10 mouse cellular contexts compared by ENCODE assay signal in genomic region chr12:3893335-3893734, GRCm38 (mm10).
DNase-seq lines count a peak whose midpoint lies in the region; ATAC-seq and TF ChIP-seq lines count a peak whose summit lies in the region.
"Had no signal": no experiment of that assay in that cellular context is flagged by ENCODE, and none has a peak within 500 bp of the region (broad histone marks: within the 10 kb centered on the region; RNA-seq: fewer than 3 reads in every experiment).

No protein-coding gene starts in this region.

- DNase-seq in heart, adult 8-10 months (ENCODE audit: low spot score) = no peak
- DNase-seq in liver, embryonic 14.5 days (ENCODE audit: low read depth in 3 of 3, low spot score in 3 of 3) = no peak
- no peak for DNase-seq in adrenal gland, postnatal 36 days
- DNase-seq in urinary bladder, adult 18-20 months (ENCODE audit: low spot score in 2 of 2) = no peak
- no peak for DNase-seq in frontal cortex, postnatal 25 days (ENCODE audit: low spot score in 2 of 2)
- DNase-seq: cerebellum, adult 18-20 months; right cerebral cortex, postnatal 4 days had no signal

- no peak overlapping the region for H3K27ac ChIP-seq in heart, embryonic 12.5 days (ENCODE audit: poor library complexity, severe bottlenecking)
- H3K27ac ChIP-seq in forebrain, embryonic 15.5 days (replicated peaks) = peak overlapping the region; percentile 79
- H3K27ac ChIP-seq in liver, embryonic 14.5 days = no peak overlapping the region

- peak overlapping the region; percentile 58 for H3K4me3 ChIP-seq in heart, embryonic 12.5 days
- peak overlapping the region; percentile 78 for H3K4me3 ChIP-seq in E14TG2a.4 (replicated peaks; ENCODE audit: low read length)
- peak overlapping the region; percentile 51 for H3K4me3 ChIP-seq in forebrain, embryonic 15.5 days
- no peak overlapping the region for H3K4me3 ChIP-seq in liver, embryonic 14.5 days (ENCODE audit: insufficient read depth in 1 of 2, low read depth in 2 of 2, low read length in 2 of 2)

- H3K36me3 ChIP-seq in heart, embryonic 12.5 days = peaks cover 44% of the 10 kb centered on the region
- peaks cover 42% of the 10 kb centered on the region for H3K36me3 ChIP-seq in E14TG2a.4 (ENCODE audit: insufficient read depth, low read length)
- H3K36me3 ChIP-seq in forebrain, embryonic 15.5 days = peaks cover 28% of the 10 kb centered on the region
- H3K36me3 ChIP-seq in liver, embryonic 14.5 days (replicated peaks; ENCODE audit: control insufficient read depth, insufficient read depth, low read depth) = no peaks in the 10 kb centered on the region; the same call in 1 of the 2 replicates

- TF ChIP-seq EP300 in liver, embryonic 14.5 days (IDR thresholded peaks at IDR 0.05; ENCODE audit: low read depth) = no peak

- H3K4me1 ChIP-seq in heart, embryonic 12.5 days (replicated peaks) = peaks cover 64% of the 10 kb centered on the region
- H3K4me1 ChIP-seq in E14TG2a.4 (replicated peaks; ENCODE audit: low read depth, low read length) = peaks cover 92% of the 10 kb centered on the region
- H3K4me1 ChIP-seq in forebrain, embryonic 15.5 days = peaks cover 58% of the 10 kb centered on the region
- H3K4me1 ChIP-seq in liver, embryonic 14.5 days (replicated peaks; ENCODE audit: control insufficient read depth in 2 of 2, insufficient read depth in 2 of 2, low read length in 1 of 2) = peaks cover 0 to 40% of the 10 kb centered on the region in 2 experiments; a peak in 2 of 4 replicates

- peak overlapping the region; percentile 78; the same call in 1 of the 2 replicates for H3K9ac ChIP-seq in heart, embryonic 12.5 days
- peak overlapping the region; percentile 56; the same call in 1 of the 2 replicates for H3K9ac ChIP-seq in forebrain, embryonic 15.5 days (replicated peaks)
- no peak overlapping the region for H3K9ac ChIP-seq in liver, embryonic 14.5 days (replicated peaks)

- no peak for ATAC-seq in heart, embryonic 12.5 days (ENCODE audit: insufficient number of reproducible peaks, low FRiP score)
- ATAC-seq in forebrain, embryonic 15.5 days (replicated peaks) = no peak
- no peak for ATAC-seq in liver, embryonic 14.5 days (ENCODE audit: insufficient read depth)

- no peak for TF ChIP-seq CTCF in E14TG2a.4 (conservative IDR thresholded peaks at IDR 0.05; ENCODE audit: low read length)
- TF ChIP-seq CTCF in liver, embryonic 14.5 days (IDR thresholded peaks at IDR 0.05; ENCODE audit: low read depth) = no peak

- H3K4me2 ChIP-seq in heart, embryonic 12.5 days = peak overlapping the region; percentile 72
- H3K4me2 ChIP-seq in forebrain, embryonic 15.5 days (replicated peaks) = peak overlapping the region; percentile 83
- H3K4me2 ChIP-seq in liver, embryonic 14.5 days (ENCODE audit: low read depth) = peak overlapping the region; percentile 80

- no peaks in the 10 kb centered on the region for H3K9me3 ChIP-seq in heart, embryonic 12.5 days (replicated peaks)
- H3K9me3 ChIP-seq in E14TG2a.4 (ENCODE audit: low read length) = no peaks in the 10 kb centered on the region
- H3K9me3 ChIP-seq in forebrain, embryonic 15.5 days = no peaks in the 10 kb centered on the region
- no peaks in the 10 kb centered on the region for H3K9me3 ChIP-seq in liver, embryonic 14.5 days (ENCODE audit: control insufficient read depth, low read length)

- no peaks in the 10 kb centered on the region for H3K27me3 ChIP-seq in heart, embryonic 12.5 days (replicated peaks)
- no peaks in the 10 kb centered on the region; the same call in 1 of the 2 replicates for H3K27me3 ChIP-seq in E14TG2a.4 (ENCODE audit: insufficient read depth, low read length)
- no peaks in the 10 kb centered on the region for H3K27me3 ChIP-seq in forebrain, embryonic 15.5 days
- H3K27me3 ChIP-seq in liver, embryonic 14.5 days (ENCODE audit: control insufficient read depth, insufficient read depth, low read length) = no peaks in the 10 kb centered on the region

- WGBS in heart, embryonic 12.5 days = 59% methylated on average over 6 of the region's 6 CpGs
- 47% methylated on average over 6 of the region's 6 CpGs for WGBS in forebrain, embryonic 15.5 days
- WGBS in liver, embryonic 14.5 days (ENCODE audit: insufficient replicate concordance) = 63% methylated on average over 6 of the region's 6 CpGs

Comparison
In these comparisons a context has a peak if more than half of its experiments do, and no peak if none do; other contexts are left out.
1. H3K4me3 ChIP-seq: peak in heart, embryonic 12.5 days (single experiment), E14TG2a.4 (single experiment) and forebrain, embryonic 15.5 days (single experiment); none in liver, embryonic 14.5 days (0 of 2).
2. Peak in every context shown above with its lines, with median percentiles within 50 percentile points of each other: H3K4me2 ChIP-seq.